Mouse (Mus musculus) liver (tissue): Measurements from ENCODE around the gene Mvb12b.

ENCODE experiments used
- DNase-seq: peaks from one replicate; pipeline ENCODE4 v3.0.0-alpha.2; 2020; ENCODE audit warnings: mixed read lengths

Mvb12b gene

GRCm38 (mm10) chr2:33808032-33808431, 79.7 kb downstream of the Mvb12b start:
- DNase-seq = no peak

- DNase-seq = no peak
These were observed 82.1 kb downstream of the Mvb12b start for GRCm38 (mm10) chr2:33805640-33806039.

GRCm38 (mm10) chr2:33803717-33804214, 84.0 kb downstream of the Mvb12b start:
- no peak for DNase-seq

- DNase-seq = no peak
These were observed 84.6 kb downstream of the Mvb12b start for GRCm38 (mm10) chr2:33803083-33803615.

GRCm38 (mm10) chr2:33801760-33802159, 86.0 kb downstream of the Mvb12b start:
- no peak for DNase-seq

- no peak for DNase-seq
These were observed 86.4 kb downstream of the Mvb12b start for GRCm38 (mm10) chr2:33801336-33801735.

GRCm38 (mm10) chr2:33800221-33800620, 87.5 kb downstream of the Mvb12b start:
- DNase-seq = no peak

- DNase-seq = no peak
These were observed 91.9 kb downstream of the Mvb12b start for GRCm38 (mm10) chr2:33795716-33796472.

GRCm38 (mm10) chr2:33795001-33795580, 92.7 kb downstream of the Mvb12b start:
- no peak for DNase-seq

- no peak for DNase-seq
These were observed 93.3 kb downstream of the Mvb12b start for GRCm38 (mm10) chr2:33794483-33794882.

GRCm38 (mm10) chr2:33790301-33790700, 97.4 kb downstream of the Mvb12b start:
- no peak for DNase-seq

GRCm38 (mm10) chr2:33789732-33790131, 98.0 kb downstream of the Mvb12b start:
- DNase-seq = no peak

GRCm38 (mm10) chr2:33789279-33789678, 98.5 kb downstream of the Mvb12b start:
- no peak for DNase-seq

GRCm38 (mm10) chr2:33788851-33789250, 98.9 kb downstream of the Mvb12b start:
- DNase-seq = no peak

GRCm38 (mm10) chr2:33788131-33788530, 99.6 kb downstream of the Mvb12b start:
- DNase-seq = no peak

- DNase-seq = no peak
These were observed 101.7 kb downstream of the Mvb12b start for GRCm38 (mm10) chr2:33786064-33786463.

GRCm38 (mm10) chr2:33785596-33785995, 102.2 kb downstream of the Mvb12b start:
- no peak for DNase-seq

GRCm38 (mm10) chr2:33784721-33785120, 103.0 kb downstream of the Mvb12b start:
- no peak for DNase-seq

- no peak for DNase-seq
These were observed 104.3 kb downstream of the Mvb12b start for GRCm38 (mm10) chr2:33783419-33783818.

GRCm38 (mm10) chr2:33781655-33782400, 105.9 kb downstream of the Mvb12b start:
- no peak for DNase-seq

GRCm38 (mm10) chr2:33778466-33778865, 109.3 kb downstream of the Mvb12b start:
- DNase-seq = no peak

- no peak for DNase-seq
These were observed 110.7 kb downstream of the Mvb12b start for GRCm38 (mm10) chr2:33777051-33777450.

- DNase-seq = no peak
These were observed 112.9 kb downstream of the Mvb12b start for GRCm38 (mm10) chr2:33774884-33775283.
